Mouse (Mus musculus) MEL (cell line): ENCODE measurements around the gene Nrg4. TPM values are rescaled to one million over a fixed set of nuclear protein-coding genes. Genes with fewer than 3 reads are reported as not detected.

Source experiments
- DNase-seq: peaks from one replicate; pipeline ENCODE4 v3.0.0; 2011; ENCODE audit warnings: low read depth, low spot score
- H3K27ac ChIP-seq: 2 replicates; pipeline ENCODE4 v1.5.1; 2012; ENCODE audit warnings: low read depth, mild to moderate bottlenecking, control low read depth, low read length, moderate library complexity; ENCODE audit not compliant: control insufficient read depth
- H3K27me3 ChIP-seq, 2 experiments: fragments of 150-350 bp in 1 of 2; sonication (generic) in 1 of 2; 2 replicates each; pipeline ENCODE4 v1.6.1; 2012; ENCODE audit warnings: low read length in 2 of 2, mild to moderate bottlenecking in 2 of 2, improper control_type of control experiment in 1 of 2, moderate library complexity in 1 of 2; ENCODE audit not compliant: insufficient read depth in 2 of 2, control insufficient read depth in 1 of 2
- H3K36me3 ChIP-seq, 2 experiments: 2 replicates each; pipeline ENCODE4 v1.6.1; 2012 to 2014; ENCODE audit warnings: low read length in 2 of 2, improper control_type of control experiment in 1 of 2, inconsistent platforms in 1 of 2, mild to moderate bottlenecking in 1 of 2; ENCODE audit not compliant: insufficient read depth in 2 of 2, control insufficient read depth in 1 of 2
- H3K4me1 ChIP-seq, 2 experiments: fragments of 150-350 bp in 1 of 2; sonication (generic) in 1 of 2; 2 replicates each; pipeline ENCODE4 v1.6.1; 2012; ENCODE audit warnings: low read length in 2 of 2, improper control_type of control experiment in 1 of 2, mild to moderate bottlenecking in 1 of 2; ENCODE audit not compliant: insufficient read depth in 2 of 2, control insufficient read depth in 1 of 2
- H3K4me3 ChIP-seq, 2 experiments: fragments of 150-350 bp in 1 of 2; sonication (generic) in 1 of 2; 2 replicates each; pipeline ENCODE4 v1.5.1; 2012; ENCODE audit warnings: low read depth in 2 of 2, low read length in 2 of 2, mild to moderate bottlenecking in 2 of 2, moderate library complexity in 2 of 2, control low read depth in 1 of 2, improper control_type of control experiment in 1 of 2; ENCODE audit not compliant: control insufficient read depth in 1 of 2, insufficient read depth in 1 of 2
- H3K79me2 ChIP-seq: 2 replicates; pipeline ENCODE4 v1.6.1; 2012; ENCODE audit warnings: mild to moderate bottlenecking, low read length, moderate library complexity; ENCODE audit not compliant: control insufficient read depth, poor library complexity, insufficient read depth
- H3K9ac ChIP-seq: 2 replicates; pipeline ENCODE4 v1.6.1; 2012; ENCODE audit warnings: low read depth, mild to moderate bottlenecking, control low read depth, low read length, moderate library complexity; ENCODE audit not compliant: control insufficient read depth, poor library complexity, severe bottlenecking
- H3K9me3 ChIP-seq: fragments of 150-350 bp; sonication (generic); replicated peaks from 2 replicates; pipeline ENCODE4 v1.6.1; 2012; ENCODE audit warnings: mild to moderate bottlenecking, low read length, improper control_type of control experiment, moderate library complexity; ENCODE audit not compliant: insufficient read depth
- BHLHE40 ChIP-seq: IDR thresholded peaks from 2 replicates; pipeline ENCODE4 v1.6.1; 2012; ENCODE audit warnings: low read depth, mild to moderate bottlenecking, inconsistent platforms, low read length, improper control_type of control experiment, borderline replicate concordance
- CHD1 ChIP-seq: IDR thresholded peaks from 2 replicates; pipeline ENCODE4 v1.6.1; 2012; ENCODE audit warnings: low read depth, mild to moderate bottlenecking, inconsistent platforms, low read length, improper control_type of control experiment
- CTCF ChIP-seq, 3 experiments: IDR thresholded peaks in 2 of 3; conservative IDR thresholded peaks in 1 of 3; 2 replicates each; pipeline ENCODE4 v1.5.1; 2011 to 2012; ENCODE audit warnings: low read length in 3 of 3, low read depth in 2 of 3, mild to moderate bottlenecking in 2 of 3, improper control_type of control experiment in 1 of 3, inconsistent platforms in 1 of 3, mixed read lengths in 1 of 3, moderate library complexity in 1 of 3; ENCODE audit not compliant: control insufficient read depth in 1 of 3, insufficient read depth in 1 of 3, poor library complexity in 1 of 3, severe bottlenecking in 1 of 3
- E2F4 ChIP-seq: IDR thresholded peaks from 2 replicates; pipeline ENCODE4 v1.6.1; 2011; ENCODE audit warnings: low read depth, low read length, improper control_type of control experiment, borderline replicate concordance
- EP300 ChIP-seq, 2 experiments: IDR thresholded peaks; 2 replicates each; pipeline ENCODE4 v1.6.1; 2011; ENCODE audit warnings: improper control_type of control experiment in 2 of 2, low read length in 2 of 2, low read depth in 1 of 2, mild to moderate bottlenecking in 1 of 2
- GATA1 ChIP-seq: IDR thresholded peaks from 2 replicates; pipeline ENCODE4 v1.6.1; 2011; ENCODE audit warnings: low read depth, low read length, improper control_type of control experiment
- MAFK ChIP-seq: IDR thresholded peaks from 2 replicates; pipeline ENCODE4 v1.6.1; 2011; ENCODE audit warnings: low read depth, mild to moderate bottlenecking, low read length, improper control_type of control experiment, borderline replicate concordance
- MAZ ChIP-seq: IDR thresholded peaks from 2 replicates; pipeline ENCODE4 v1.6.1; 2012; ENCODE audit warnings: low read depth, mild to moderate bottlenecking, inconsistent platforms, low read length, improper control_type of control experiment
- MYC ChIP-seq: IDR thresholded peaks from 2 replicates; pipeline ENCODE4 v1.6.1; 2011; ENCODE audit warnings: low read depth, mild to moderate bottlenecking, low read length, improper control_type of control experiment, moderate library complexity
- NELFE ChIP-seq: IDR thresholded peaks from 2 replicates; pipeline ENCODE4 v1.6.1; 2011; ENCODE audit warnings: low read depth, low read length, improper control_type of control experiment
- POLR2A ChIP-seq, 2 experiments: IDR thresholded peaks; 2 replicates each; pipeline ENCODE4 v1.6.1; 2011 to 2012; ENCODE audit warnings: low read length in 2 of 2, mild to moderate bottlenecking in 2 of 2, control low read depth in 1 of 2, improper control_type of control experiment in 1 of 2, low read depth in 1 of 2, moderate library complexity in 1 of 2; ENCODE audit not compliant: control insufficient read depth in 1 of 2, insufficient read depth in 1 of 2, poor library complexity in 1 of 2
- POLR2AphosphoS2 ChIP-seq: IDR thresholded peaks from 2 replicates; pipeline ENCODE4 v1.6.1; 2011; ENCODE audit warnings: low read length, improper control_type of control experiment
- RCOR1 ChIP-seq: IDR thresholded peaks from 2 replicates; pipeline ENCODE4 v1.6.1; 2012; ENCODE audit warnings: low read depth, mild to moderate bottlenecking, inconsistent platforms, low read length, improper control_type of control experiment
- SMC3 ChIP-seq: IDR thresholded peaks from 2 replicates; pipeline ENCODE4 v1.6.1; 2011; ENCODE audit warnings: low read depth, low read length, improper control_type of control experiment
- UBTF ChIP-seq: IDR thresholded peaks from 2 replicates; pipeline ENCODE4 v1.6.1; 2012; ENCODE audit warnings: low read depth, mild to moderate bottlenecking, inconsistent platforms, low read length, improper control_type of control experiment, moderate library complexity, borderline replicate concordance; ENCODE audit not compliant: insufficient read depth
- USF1 ChIP-seq: IDR thresholded peaks from 2 replicates; pipeline ENCODE4 v1.6.1; 2014; ENCODE audit warnings: low read depth, mild to moderate bottlenecking, inconsistent platforms, low read length, improper control_type of control experiment, moderate library complexity
- ZC3H11A ChIP-seq: IDR thresholded peaks from 2 replicates; pipeline ENCODE4 v1.6.1; 2012; ENCODE audit warnings: low read depth, mild to moderate bottlenecking, inconsistent platforms, low read length, improper control_type of control experiment
- ZKSCAN1 ChIP-seq: IDR thresholded peaks from 2 replicates; pipeline ENCODE4 v1.6.1; 2012; ENCODE audit warnings: low read depth, mild to moderate bottlenecking, inconsistent platforms, low read length, improper control_type of control experiment, moderate library complexity
- ZNF384 ChIP-seq: IDR thresholded peaks from 2 replicates; pipeline ENCODE4 v1.6.1; 2012; ENCODE audit warnings: low read depth, mild to moderate bottlenecking, inconsistent platforms, low read length, improper control_type of control experiment
- polyA plus RNA-seq, 2 experiments: library from polyadenylated mRNA; stranded (reverse) in 1 of 2; unstranded in 1 of 2; fragments of >175 nt in 1 of 2; fragments of >200 nt in 1 of 2; gene quantifications; 2 replicates each; pipeline versions ENCODE4 v1.2.1 to v1.2.4; 2012; ENCODE audit warnings: low replicate concordance in 2 of 2, low read depth in 1 of 2; ENCODE audit not compliant: insufficient read length in 2 of 2, insufficient read depth in 1 of 2, missing spikeins in 1 of 2
- total RNA-seq: library from RNA; depleted of rRNA; stranded (reverse); fragments of 300-350 nt; gene quantifications from 2 replicates; pipeline ENCODE4 v1.2.3, GENCODE M21; 2012

Nrg4 gene
- total and polyA plus RNA-seq, 3 experiments, result 0.08 to 0.67 TPM; not detected in 1

GRCm38 (mm10) chr9:55357164-55357563 is 30.5 kb upstream of the Nrg4 start:
- DNase-seq, result no peak
- no peak overlapping the region for H3K4me3 ChIP-seq
- H3K36me3 ChIP-seq, result no peaks in the 10 kb centered on the region
- H3K27ac ChIP-seq, result no peak overlapping the region
- no peak overlapping the region for H3K9ac ChIP-seq
- no peaks in the 10 kb centered on the region for H3K79me2 ChIP-seq
- H3K27me3 ChIP-seq, result peaks cover 0 to 7% of the 10 kb centered on the region in 2 experiments
- TF ChIP-seq MAZ (no peak), ZC3H11A (no peak), RCOR1 (no peak), CTCF (IDR thresholded peaks at IDR 0.05 in 2 of 3, conservative IDR thresholded peaks at IDR 0.05 in 1 of 3; ENCODE audit: control insufficient read depth in 1 of 3, insufficient read depth in 1 of 3, low read depth in 2 of 3, low read length in 3 of 3, poor library complexity in 1 of 3, severe bottlenecking in 1 of 3) (no peak), USF1 (no peak), GATA1 (no peak), E2F4 (no peak), EP300 (IDR thresholded peaks at IDR 0.05; ENCODE audit: low read depth in 1 of 2, low read length in 2 of 2) (no peak)
- H3K9me3 ChIP-seq, result no peaks in the 10 kb centered on the region
- H3K4me1 ChIP-seq, result no peaks in the 10 kb centered on the region

DNA sequence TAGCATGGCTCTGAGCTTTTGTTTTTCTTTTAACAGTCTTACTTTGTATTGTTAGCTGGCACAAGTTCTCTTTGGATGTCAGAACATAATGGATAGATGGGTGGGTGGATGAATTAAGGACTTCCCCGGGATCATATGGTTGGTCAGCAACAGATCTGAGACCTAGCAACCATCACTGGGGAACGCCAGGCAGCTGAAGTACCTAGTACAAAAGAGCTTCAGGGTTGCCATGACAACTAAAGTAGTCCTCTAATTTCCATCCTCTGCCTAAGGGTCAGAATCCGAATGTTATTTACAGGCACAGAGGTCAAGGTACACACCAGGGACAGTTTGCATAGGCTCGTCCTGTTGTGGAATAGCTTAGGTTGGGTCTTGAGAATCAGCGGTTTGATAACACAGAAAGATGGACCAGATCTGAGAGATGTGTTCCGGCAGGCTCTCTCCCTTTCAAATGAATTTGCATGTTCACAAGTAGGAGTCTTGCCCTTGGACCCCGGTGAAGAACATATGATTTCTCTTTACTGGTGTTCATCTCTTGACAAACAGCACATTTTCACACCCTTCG is 28.7 kb upstream of the Nrg4 start:
- Histone ChIP-seq H3K4me3 (no peak overlapping the region), H3K27ac (no peak overlapping the region), H3K36me3 (no peaks in the 10 kb centered on the region), H3K9ac (no peak overlapping the region), H3K9me3 (no peaks in the 10 kb centered on the region), H3K4me1 (no peaks in the 10 kb centered on the region), H3K79me2 (no peaks in the 10 kb centered on the region), H3K27me3 (peaks cover 0 to 6% of the 10 kb centered on the region in 2 experiments)
- no peak for DNase-seq
- TF ChIP-seq NELFE (no peak), SMC3 (no peak), E2F4 (no peak), CTCF (IDR thresholded peaks at IDR 0.05 in 2 of 3, conservative IDR thresholded peaks at IDR 0.05 in 1 of 3; ENCODE audit: control insufficient read depth in 1 of 3, insufficient read depth in 1 of 3, low read depth in 2 of 3, low read length in 3 of 3, poor library complexity in 1 of 3, severe bottlenecking in 1 of 3) (no peak), BHLHE40 (no peak), UBTF (no peak), ZNF384 (no peak), POLR2AphosphoS2 (no peak), CHD1 (no peak), MYC (no peak), MAFK (no peak), ZKSCAN1 (no peak), POLR2A (IDR thresholded peaks at IDR 0.05; ENCODE audit: control insufficient read depth in 1 of 2, insufficient read depth in 1 of 2, low read depth in 1 of 2, low read length in 2 of 2, poor library complexity in 1 of 2) (no peak)
